Mouse (Mus musculus) E14TG2a.4 (cell line): ENCODE data around the gene Mrpl10.

Experiments
- H3K27me3 ChIP-seq: 2 replicates; pipeline ENCODE4 v1.6.1; 2014; ENCODE audit warnings: low read length, control low read depth; ENCODE audit not compliant: insufficient read depth
- H3K36me3 ChIP-seq: 2 replicates; pipeline ENCODE4 v1.6.1; 2014; ENCODE audit warnings: low read length, control low read depth; ENCODE audit not compliant: insufficient read depth
- H3K4me1 ChIP-seq: replicated peaks from 2 replicates; pipeline ENCODE4 v1.6.1; 2014; ENCODE audit warnings: low read depth, low read length, control low read depth
- H3K4me3 ChIP-seq: replicated peaks from 2 replicates; pipeline ENCODE4 v1.5.1; 2014; ENCODE audit warnings: mild to moderate bottlenecking, low read length
- H3K9me3 ChIP-seq: 2 replicates; pipeline ENCODE4 v1.6.1; 2014; ENCODE audit warnings: low read length, control low read depth
- CTCF ChIP-seq: conservative IDR thresholded peaks from 2 replicates; pipeline ENCODE4 v1.5.1; 2014; ENCODE audit warnings: low read length
- NANOG ChIP-seq: IDR thresholded peaks from 2 replicates; pipeline ENCODE4 v1.6.1; 2014; ENCODE audit warnings: borderline replicate concordance, low read length, mixed read lengths
- POU5F1 ChIP-seq: IDR thresholded peaks from 2 replicates; pipeline ENCODE4 v1.6.1; 2014; ENCODE audit warnings: low read length, borderline replicate concordance

The Mrpl10 gene

DNA sequence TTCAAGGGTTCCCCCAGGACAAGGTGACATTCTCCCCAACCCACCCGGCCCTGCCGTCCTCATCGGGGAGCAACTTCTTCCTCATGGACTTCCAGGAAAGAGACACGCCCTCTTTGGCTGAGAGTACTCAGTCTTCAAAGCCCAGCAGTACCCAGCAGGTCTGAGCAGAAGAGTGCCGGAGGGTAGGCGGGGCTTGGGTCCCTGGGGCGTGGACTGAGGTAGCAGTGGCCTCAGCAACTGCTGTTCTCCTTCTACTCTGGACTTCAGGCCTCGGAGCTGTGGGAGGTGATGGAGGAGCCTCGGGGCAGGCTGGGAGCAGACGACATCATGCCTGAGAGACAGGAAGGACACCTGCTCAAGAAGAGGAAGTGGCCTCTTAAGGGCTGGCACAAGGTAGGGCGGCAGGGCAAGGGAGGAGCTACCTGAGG is 10.9 kb downstream of the Mrpl10 start:
- Histone ChIP-seq H3K36me3 (peaks cover 62% of the 10 kb centered on the region), H3K4me3 (peak overlapping the region; percentile 82), H3K9me3 (no peaks in the 10 kb centered on the region), H3K4me1 (peaks cover 45% of the 10 kb centered on the region), H3K27me3 (no peaks in the 10 kb centered on the region)
- TF ChIP-seq CTCF = no peak
- TF ChIP-seq POU5F1 = no peak
- TF ChIP-seq NANOG = no peak

DNA sequence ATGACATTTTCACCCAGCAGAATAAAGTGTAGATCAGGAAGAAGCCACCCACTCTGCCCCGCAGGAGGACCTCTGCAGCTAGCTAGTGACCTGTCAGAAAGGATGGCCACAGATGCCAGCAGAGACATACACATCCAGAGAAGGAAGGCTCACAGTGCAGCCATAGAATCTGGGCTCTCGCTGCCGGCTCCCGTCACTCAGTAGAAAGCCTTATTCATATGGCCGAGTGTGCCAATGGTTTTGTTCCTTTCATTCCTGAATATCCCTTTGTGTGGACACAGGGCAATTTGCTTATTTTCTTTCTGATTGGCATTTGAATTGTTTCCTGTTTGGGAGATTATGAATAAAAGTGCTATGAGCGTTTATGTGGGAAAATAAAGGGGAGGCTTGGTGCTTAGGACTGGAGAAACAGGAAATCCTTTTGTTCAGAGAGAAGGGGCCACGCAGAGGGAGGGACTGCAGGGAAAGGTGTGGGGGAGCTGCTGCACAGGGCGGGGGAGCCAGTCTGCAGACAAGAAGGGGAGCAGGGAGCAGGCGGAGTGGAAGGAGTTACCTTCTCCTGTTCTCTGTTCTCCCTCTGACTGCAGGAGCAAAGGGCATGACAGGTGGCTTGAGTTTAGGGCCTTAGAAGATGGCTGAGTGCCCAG is 22.0 kb downstream of the Mrpl10 start:
- peaks cover 12% of the 10 kb centered on the region for H3K36me3 ChIP-seq
- no peak overlapping the region for H3K4me3 ChIP-seq
- TF ChIP-seq CTCF = no peak
- TF ChIP-seq POU5F1 = no peak
- no peak for TF ChIP-seq NANOG
- H3K4me1 ChIP-seq = peaks cover 75% of the 10 kb centered on the region
- H3K9me3 ChIP-seq = no peaks in the 10 kb centered on the region
- H3K27me3 ChIP-seq = no peaks in the 10 kb centered on the region

DNA sequence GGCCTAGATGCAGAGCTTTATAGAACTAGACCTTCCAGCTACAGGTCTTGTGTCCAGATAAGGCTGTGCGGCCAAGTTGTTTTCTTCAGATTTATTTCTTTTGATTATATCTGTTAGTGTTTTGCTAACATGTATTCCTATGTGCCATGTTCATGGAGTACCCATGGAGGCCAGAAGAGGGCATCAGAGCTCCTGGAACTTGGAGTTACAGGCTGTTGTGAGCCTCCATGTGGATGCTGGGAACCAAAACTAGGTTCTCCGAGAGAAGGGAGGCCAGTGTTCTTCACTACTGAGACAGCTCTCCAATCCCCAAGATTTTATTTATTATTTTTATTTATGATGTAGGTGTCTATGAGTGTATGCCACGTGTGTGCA is 22.5 kb downstream of the Mrpl10 start:
- Histone ChIP-seq H3K36me3 (peaks cover 16% of the 10 kb centered on the region), H3K9me3 (no peaks in the 10 kb centered on the region), H3K4me1 (peaks cover 75% of the 10 kb centered on the region), H3K27me3 (no peaks in the 10 kb centered on the region), H3K4me3 (no peak overlapping the region)
- TF ChIP-seq POU5F1 (no peak), NANOG (no peak), CTCF (peak; percentile 58)

DNA sequence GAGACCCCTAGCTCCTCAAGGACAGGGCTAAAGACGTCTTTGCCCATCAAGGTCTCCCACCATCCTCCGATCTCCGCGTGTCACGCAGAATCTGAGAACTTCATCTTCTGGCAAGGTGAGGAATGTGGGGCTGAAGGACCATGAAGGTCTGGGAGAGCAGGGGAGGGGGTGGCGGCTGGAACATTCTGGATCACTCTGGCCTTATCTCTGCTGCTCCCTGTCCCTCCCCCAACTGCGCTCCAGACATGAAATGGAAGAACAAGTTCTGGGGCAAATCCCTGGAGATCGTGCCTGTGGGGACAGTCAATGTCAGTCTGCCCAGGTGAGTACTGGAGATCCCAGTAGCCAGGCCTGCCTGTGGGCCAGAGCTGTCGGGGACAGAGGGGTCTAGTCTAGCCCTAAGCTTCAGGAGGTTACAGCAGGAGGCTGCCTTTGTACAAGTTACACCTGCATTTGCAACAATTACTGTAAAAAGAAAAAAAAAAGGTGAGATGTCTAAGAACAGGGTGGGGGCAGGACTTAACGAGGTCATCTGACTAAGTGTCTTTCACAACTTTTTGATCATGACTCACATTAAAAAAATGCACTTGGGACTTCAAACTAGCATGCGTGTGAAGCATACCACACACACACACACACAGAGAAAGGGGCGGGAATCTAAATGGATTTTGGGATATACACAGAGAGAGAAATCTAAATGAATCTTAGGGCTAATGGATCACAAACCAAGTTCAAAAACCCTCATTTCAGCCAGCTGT is 24.4 kb downstream of the Mrpl10 start:
- peaks cover 21% of the 10 kb centered on the region for H3K36me3 ChIP-seq
- no peaks in the 10 kb centered on the region for H3K9me3 ChIP-seq
- TF ChIP-seq POU5F1 = no peak
- TF ChIP-seq CTCF = no peak
- TF ChIP-seq NANOG = no peak
- H3K27me3 ChIP-seq = no peaks in the 10 kb centered on the region
- 0 out of 2 replicates have a peak overlapping the region, but pooled peaks have one; percentile 74 for H3K4me3 ChIP-seq
- peaks cover 65% of the 10 kb centered on the region for H3K4me1 ChIP-seq

DNA sequence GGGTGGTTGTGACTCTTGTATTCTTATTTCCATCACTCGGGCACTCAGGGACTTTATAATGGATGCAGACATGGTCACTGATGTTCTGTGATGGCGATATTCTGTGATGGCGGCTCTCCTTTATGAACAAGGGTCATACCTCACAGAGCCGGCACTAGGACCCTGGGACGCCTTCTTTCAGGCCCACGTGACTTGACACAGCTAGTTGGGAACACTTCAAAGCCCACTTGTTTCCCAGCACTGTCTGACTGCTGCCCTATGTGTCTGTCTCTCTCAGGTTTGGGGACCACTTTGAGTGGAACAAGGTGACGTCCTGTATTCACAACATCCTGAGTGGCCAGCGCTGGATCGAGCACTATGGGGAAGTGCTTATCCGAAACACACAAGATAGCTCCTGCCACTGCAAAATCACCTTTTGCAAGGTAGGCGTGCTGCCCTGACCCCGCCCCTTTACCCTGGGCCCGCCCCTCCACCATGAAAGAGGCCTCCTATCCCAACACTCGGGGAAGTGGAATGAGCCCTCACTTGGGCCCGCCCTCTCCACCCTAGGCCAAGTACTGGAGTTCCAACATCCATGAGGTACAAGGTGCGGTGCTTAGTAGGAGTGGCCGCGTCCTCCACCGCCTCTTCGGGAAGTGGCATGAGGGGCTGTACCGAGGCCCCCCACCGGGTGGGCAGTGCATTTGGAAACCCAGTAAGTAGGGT is 25.4 kb downstream of the Mrpl10 start:
- H3K36me3 ChIP-seq = peaks cover 21% of the 10 kb centered on the region
- H3K4me1 ChIP-seq = peaks cover 57% of the 10 kb centered on the region
- TF ChIP-seq POU5F1 = no peak
- TF ChIP-seq NANOG = no peak
- no peak for TF ChIP-seq CTCF
- H3K4me3 ChIP-seq = peak overlapping the region; percentile 74
- no peaks in the 10 kb centered on the region for H3K27me3 ChIP-seq
- no peaks in the 10 kb centered on the region for H3K9me3 ChIP-seq

DNA sequence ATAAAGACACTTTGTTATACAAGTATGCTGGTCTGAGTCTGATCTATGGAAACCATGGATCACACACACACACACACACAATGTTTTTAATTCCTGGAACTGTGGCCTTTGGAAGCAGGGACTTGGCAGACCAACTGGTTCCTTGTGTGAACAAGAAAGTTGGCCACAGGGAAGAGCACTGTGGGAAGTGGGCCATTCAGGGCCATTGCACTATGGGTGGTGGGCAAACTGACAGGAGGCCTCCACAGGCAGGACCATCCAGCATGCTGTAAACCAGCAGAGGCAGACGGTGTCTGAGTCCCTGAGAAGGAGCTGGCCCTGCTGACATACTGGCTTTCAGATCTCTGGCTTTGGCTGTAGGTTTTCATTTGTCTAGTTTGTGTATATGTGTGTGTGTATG is 28.0 kb downstream of the Mrpl10 start:
- Histone ChIP-seq H3K4me1 (peaks cover 62% of the 10 kb centered on the region), H3K27me3 (no peaks in the 10 kb centered on the region), H3K4me3 (no peak overlapping the region), H3K36me3 (peaks cover 21% of the 10 kb centered on the region), H3K9me3 (no peaks in the 10 kb centered on the region)
- TF ChIP-seq POU5F1 (no peak), NANOG (no peak), CTCF (no peak)

DNA sequence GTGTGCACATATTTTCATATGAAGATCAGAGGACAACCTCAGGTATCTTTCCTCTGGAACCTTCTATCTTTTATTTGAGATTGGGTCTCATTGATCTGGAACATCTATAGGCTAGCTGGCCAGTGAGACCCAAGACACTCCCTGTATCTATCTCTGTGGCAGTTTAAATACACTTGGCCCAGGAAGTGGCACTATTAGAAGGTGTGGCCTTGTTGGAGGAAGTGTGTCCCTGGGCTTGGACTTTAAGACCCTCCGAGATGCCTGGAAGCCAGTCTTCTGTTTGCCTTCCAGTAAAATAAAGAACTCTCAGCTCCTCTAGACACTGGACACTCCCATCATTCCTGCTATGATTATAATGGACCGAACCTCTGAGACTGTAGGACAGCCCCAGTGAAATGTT is 28.4 kb downstream of the Mrpl10 start:
- Histone ChIP-seq H3K4me3 (no peak overlapping the region), H3K36me3 (peaks cover 21% of the 10 kb centered on the region), H3K4me1 (peaks cover 62% of the 10 kb centered on the region), H3K27me3 (no peaks in the 10 kb centered on the region), H3K9me3 (no peaks in the 10 kb centered on the region)
- no peak for TF ChIP-seq NANOG

DNA sequence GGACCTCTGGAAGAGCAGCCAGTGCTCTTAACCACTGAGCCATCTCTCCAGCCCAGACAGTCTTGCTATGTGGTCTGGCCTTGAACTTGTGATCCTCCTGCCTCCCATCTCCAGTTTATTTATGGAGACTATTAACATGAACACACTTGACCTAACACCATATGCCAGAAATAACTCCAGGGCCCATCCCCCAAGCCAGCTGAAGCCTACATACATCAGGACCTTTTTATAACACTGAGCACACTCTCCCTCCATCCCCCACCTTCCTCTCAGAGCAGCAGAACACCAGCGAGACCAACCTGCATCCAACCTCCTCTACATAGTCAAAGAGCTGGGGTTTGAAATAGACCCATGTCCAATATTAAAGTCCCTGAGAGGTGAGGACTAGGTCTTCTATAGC is 29.8 kb downstream of the Mrpl10 start:
- Histone ChIP-seq H3K9me3 (no peaks in the 10 kb centered on the region), H3K4me3 (no peak overlapping the region), H3K27me3 (no peaks in the 10 kb centered on the region), H3K36me3 (peaks cover 21% of the 10 kb centered on the region), H3K4me1 (peaks cover 48% of the 10 kb centered on the region)
- TF ChIP-seq CTCF = no peak
- TF ChIP-seq NANOG = no peak
- TF ChIP-seq POU5F1 = no peak
